Comparison of ENCODE assay signal across 9 mouse cellular contexts in the genomic region with DNA sequence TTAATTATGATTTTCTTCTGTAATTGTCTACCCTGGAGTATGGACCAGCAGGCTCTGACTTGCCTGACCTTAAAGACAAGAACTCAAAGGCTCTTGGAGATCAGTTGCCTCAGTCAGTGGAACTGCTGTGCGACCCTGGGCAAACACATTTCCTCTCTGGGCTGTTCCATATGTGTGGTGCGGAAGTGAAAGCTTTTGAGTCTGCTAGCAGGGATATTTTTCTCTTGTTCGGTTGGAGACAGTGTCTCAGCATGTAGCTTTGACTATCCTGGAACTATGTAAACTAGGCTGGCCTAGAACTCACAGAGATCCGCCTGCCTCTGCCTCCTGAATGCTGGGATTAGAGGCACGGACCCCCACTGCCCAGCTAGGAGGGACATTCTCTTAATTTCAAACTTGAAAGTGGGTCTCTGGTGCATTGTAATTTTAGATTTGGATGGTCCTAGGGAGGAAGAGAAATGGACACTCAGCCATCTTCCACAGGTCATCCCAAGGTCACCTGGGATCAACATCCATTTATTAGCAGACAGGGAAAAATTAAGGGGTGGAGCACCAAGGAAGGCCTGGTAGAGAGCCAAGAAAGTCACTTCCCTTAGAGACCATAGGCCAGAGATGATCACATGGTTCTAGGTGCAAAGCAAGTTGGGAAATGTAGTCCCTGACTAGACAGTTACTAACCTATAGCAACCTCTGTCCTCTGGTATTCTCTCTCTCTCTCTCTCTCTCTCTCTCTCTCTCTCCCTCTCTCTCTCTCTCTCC.
DNase-seq lines count a peak whose midpoint lies in the region; ATAC-seq and TF ChIP-seq lines count a peak whose summit lies in the region.
"Had no signal": no experiment of that assay in that cellular context is flagged by ENCODE, and none has a peak within 500 bp of the region (broad histone marks: within the 10 kb centered on the region; RNA-seq: fewer than 3 reads in every experiment).

No protein-coding gene starts in this region.

- no peak for TF ChIP-seq EP300 in MEL (IDR thresholded peaks at IDR 0.05; ENCODE audit: low read depth in 1 of 2, low read length in 2 of 2)

- peak; percentile 57 to 73 for DNase-seq in heart, adult 18-20 months
- DNase-seq in heart, postnatal 25 days (ENCODE audit: low spot score): no peak
- DNase-seq in MEL (ENCODE audit: low read depth, low spot score): peak; percentile 83
- DNase-seq in retina, postnatal 1 day: peak; percentile 56
- no peak for DNase-seq in spleen, postnatal 14 days (ENCODE audit: low spot score in 2 of 2)
- DNase-seq in urinary bladder, postnatal 10 days (ENCODE audit: low spot score): no peak

- intact Hi-C loops in heart, postnatal 25 days (cut with DNase I): no loop called here

- WGBS in heart, embryonic 12.5 days: 89% methylated on average over 5 of the region's 5 CpGs
- WGBS in limb, embryonic 15.5 days: 87% methylated on average over 5 of the region's 5 CpGs

- ATAC-seq in heart, embryonic 12.5 days (ENCODE audit: insufficient number of reproducible peaks, low FRiP score): peak; percentile 84
- ATAC-seq in limb, embryonic 15.5 days (ENCODE audit: insufficient number of reproducible peaks, low FRiP score, low TSS enrichment, low read depth): no peak

- no peaks in the 10 kb centered on the region for H3K9me3 ChIP-seq in MEL (replicated peaks; ENCODE audit: insufficient read depth, low read length)
- H3K9me3 ChIP-seq in heart, embryonic 12.5 days (replicated peaks): 0 out of 2 replicates have a peak, but pooled peaks cover 3% of the 10 kb centered on the region
- no peaks in the 10 kb centered on the region for H3K9me3 ChIP-seq in limb, embryonic 15.5 days
- H3K9me3 ChIP-seq: neural tube, embryonic 12.5 days had no signal

- TF ChIP-seq POLR2A in MEL (IDR thresholded peaks at IDR 0.05; ENCODE audit: control insufficient read depth in 1 of 2, insufficient read depth in 1 of 2, low read depth in 1 of 2, low read length in 2 of 2, poor library complexity in 1 of 2): no peak

- no peak for TF ChIP-seq RAD21 in MEL (IDR thresholded peaks at IDR 0.05; ENCODE audit: low read depth, low read length)

- TF ChIP-seq CTCF in MEL (IDR thresholded peaks at IDR 0.05 in 2 of 3, conservative IDR thresholded peaks at IDR 0.05 in 1 of 3; ENCODE audit: control insufficient read depth in 1 of 3, insufficient read depth in 1 of 3, low read depth in 2 of 3, low read length in 3 of 3, poor library complexity in 1 of 3, severe bottlenecking in 1 of 3): no peak

- H3K79me2 ChIP-seq in MEL (ENCODE audit: control insufficient read depth, insufficient read depth, low read length, poor library complexity): no peaks in the 10 kb centered on the region

- peaks cover 0 to under 1% of the 10 kb centered on the region in 2 experiments; a peak in 2 of 4 replicates for H3K27me3 ChIP-seq in MEL (ENCODE audit: control insufficient read depth in 1 of 2, insufficient read depth in 2 of 2, low read length in 2 of 2)
- no peaks in the 10 kb centered on the region for H3K27me3 ChIP-seq in heart, embryonic 12.5 days (replicated peaks)
- H3K27me3 ChIP-seq in limb, embryonic 15.5 days: no peaks in the 10 kb centered on the region
- H3K27me3 ChIP-seq: neural tube, embryonic 12.5 days had no signal

- peaks cover 0 to 10% of the 10 kb centered on the region in 2 experiments; a peak in 2 of 4 replicates for H3K36me3 ChIP-seq in MEL (ENCODE audit: control insufficient read depth in 1 of 2, insufficient read depth in 2 of 2, low read length in 2 of 2)
- H3K36me3 ChIP-seq in heart, embryonic 12.5 days: no peaks in the 10 kb centered on the region
- H3K36me3 ChIP-seq in limb, embryonic 15.5 days: no peaks in the 10 kb centered on the region
- H3K36me3 ChIP-seq: neural tube, embryonic 12.5 days had no signal

- no peak overlapping the region for H3K4me3 ChIP-seq in MEL (ENCODE audit: control insufficient read depth in 1 of 2, insufficient read depth in 1 of 2, low read depth in 2 of 2, low read length in 2 of 2)
- H3K4me3 ChIP-seq in heart, embryonic 12.5 days: no peak overlapping the region
- H3K4me3 ChIP-seq in limb, embryonic 15.5 days: no peak overlapping the region
- H3K4me3 ChIP-seq: neural tube, embryonic 12.5 days had no signal

- H3K27ac ChIP-seq in MEL (ENCODE audit: control insufficient read depth, low read depth, low read length): no peak overlapping the region
- peak overlapping the region; percentile 96 for H3K27ac ChIP-seq in heart, embryonic 12.5 days (ENCODE audit: poor library complexity, severe bottlenecking)
- H3K27ac ChIP-seq in limb, embryonic 15.5 days: peak overlapping the region; percentile 39; the same call in 1 of the 2 replicates
- H3K27ac ChIP-seq: neural tube, embryonic 12.5 days had no signal

- peak overlapping the region; percentile 9; the same call in 1 of the 2 replicates for H3K9ac ChIP-seq in MEL (ENCODE audit: control insufficient read depth, low read depth, low read length, poor library complexity, severe bottlenecking)
- no peak overlapping the region for H3K9ac ChIP-seq in heart, embryonic 12.5 days
- no peak overlapping the region for H3K9ac ChIP-seq in limb, embryonic 15.5 days
- H3K9ac ChIP-seq: neural tube, embryonic 12.5 days had no signal

- peaks cover 10 to 24% of the 10 kb centered on the region in 2 experiments for H3K4me1 ChIP-seq in MEL (ENCODE audit: control insufficient read depth in 1 of 2, insufficient read depth in 2 of 2, low read length in 2 of 2)
- peaks cover 35% of the 10 kb centered on the region for H3K4me1 ChIP-seq in heart, embryonic 12.5 days (replicated peaks)
- H3K4me1 ChIP-seq in limb, embryonic 15.5 days: peaks cover 16% of the 10 kb centered on the region; the same call in 1 of the 2 replicates
- H3K4me1 ChIP-seq: neural tube, embryonic 12.5 days had no signal

- H3K4me2 ChIP-seq in heart, embryonic 12.5 days: no peak overlapping the region
- no peak overlapping the region for H3K4me2 ChIP-seq in limb, embryonic 15.5 days
- H3K4me2 ChIP-seq: neural tube, embryonic 12.5 days had no signal

TF ChIP-seq in MEL, 35 proteins besides CTCF, POLR2A, EP300 and RAD21:
- no peak for TF ChIP-seq ZMIZ1 (IDR thresholded peaks at IDR 0.05; ENCODE audit: low read depth, low read length)
- TF ChIP-seq USF1 (IDR thresholded peaks at IDR 0.05; ENCODE audit: low read depth, low read length): peak; percentile 95
- TF ChIP-seq MAX (IDR thresholded peaks at IDR 0.05; ENCODE audit: low read length): peak; percentile 72
- 0 out of 2 replicates have a peak, but pooled peaks have one; percentile 27 for TF ChIP-seq SIN3A (IDR thresholded peaks at IDR 0.05; ENCODE audit: low read length)
- TF ChIP-seq KAT2A (conservative IDR thresholded peaks at IDR 0.05; ENCODE audit: low read depth, low read length): peak; percentile 69; the same call in 1 of the 2 replicates
- peak; percentile 64 to 85 for TF ChIP-seq USF2 (IDR thresholded peaks at IDR 0.05; ENCODE audit: borderline replicate concordance in 1 of 2, insufficient read depth in 1 of 2, low read depth in 1 of 2, low read length in 2 of 2)
- TF ChIP-seq MEF2A (IDR thresholded peaks at IDR 0.05; ENCODE audit: extremely low read depth, insufficient replicate concordance, low read depth, low read length, poor library complexity, severe bottlenecking): no peak
- TF ChIP-seq HCFC1 (IDR thresholded peaks at IDR 0.05; ENCODE audit: low read depth, low read length): peak; percentile 93

Comparison
In these comparisons a context has a peak if more than half of its experiments do, and no peak if none do; other contexts are left out.
1. DNase-seq: peak in heart, adult 18-20 months (2 of 2), MEL (single experiment) and retina, postnatal 1 day (single experiment); none in heart, postnatal 25 days (single experiment), spleen, postnatal 14 days (0 of 2) and urinary bladder, postnatal 10 days (single experiment).